Mouse (Mus musculus) liver, embryonic 15.5 days (tissue): Measurements from ENCODE around the gene Pik3ap1. TPM values are rescaled to one million over a fixed set of nuclear protein-coding genes. Genes with fewer than 3 reads are reported as not detected.

ENCODE experiments used
- ATAC-seq: fragments of 200-750 bp; cut with Nextera tagmentation; 2 replicates; pipeline ENCODE4 v1.8.0; 2017; ENCODE audit warnings: moderate number of reproducible peaks, mild to moderate bottlenecking, moderate library complexity; ENCODE audit not compliant: insufficient read depth
- H3K27ac ChIP-seq: fragments of 300-500 bp; sonication (generic); replicated peaks from 2 replicates; pipeline ENCODE4 v1.5.1; 2015; ENCODE audit warnings: mild to moderate bottlenecking, inconsistent platforms
- H3K27me3 ChIP-seq: fragments of 300-500 bp; sonication (generic); 2 replicates; pipeline ENCODE4 v1.6.1; 2015; ENCODE audit warnings: mild to moderate bottlenecking, inconsistent platforms
- H3K36me3 ChIP-seq: fragments of 300-500 bp; sonication (generic); replicated peaks from 2 replicates; pipeline ENCODE4 v1.6.1; 2015; ENCODE audit warnings: moderate library complexity, mild to moderate bottlenecking, inconsistent platforms
- H3K4me1 ChIP-seq: fragments of 300-500 bp; sonication (generic); replicated peaks from 2 replicates; pipeline ENCODE4 v1.6.1; 2015; ENCODE audit warnings: inconsistent platforms
- H3K4me2 ChIP-seq: fragments of 300-500 bp; sonication (generic); 2 replicates; pipeline ENCODE4 v1.6.1; 2015; ENCODE audit warnings: moderate library complexity, mild to moderate bottlenecking, inconsistent platforms
- H3K4me3 ChIP-seq: fragments of 300-500 bp; sonication (generic); replicated peaks from 2 replicates; pipeline ENCODE4 v1.5.1; 2015; ENCODE audit warnings: mild to moderate bottlenecking, inconsistent platforms
- H3K9ac ChIP-seq: fragments of 300-500 bp; sonication (generic); 2 replicates; pipeline ENCODE4 v1.6.1; 2015; ENCODE audit warnings: moderate library complexity, mild to moderate bottlenecking, inconsistent platforms
- H3K9me3 ChIP-seq: fragments of 300-500 bp; sonication (generic); replicated peaks from 2 replicates; pipeline ENCODE4 v1.6.1; 2016; ENCODE audit warnings: inconsistent platforms
- WGBS: fragments of 180-500 bp; shearing (Covaris S2); methylation state at CpG from one replicate; pipeline ENCODE4 v1.1.7; 2015; ENCODE audit warnings: mixed read lengths; ENCODE audit not compliant: insufficient replicate concordance; 5-methylcytosine and 5-hydroxymethylcytosine counted together
- polyA plus RNA-seq: library from polyadenylated mRNA; unstranded; fragments of >200 nt; fragmentation: Nextera tagmentation; extraction: Ambion mirVana; gene quantifications from 2 replicates; pipeline ENCODE4 v1.2.1, GENCODE M21; 2015

Gene Pik3ap1
- polyA plus RNA-seq, 1 experiment from 2014 or later = 11.3 TPM

DNA sequence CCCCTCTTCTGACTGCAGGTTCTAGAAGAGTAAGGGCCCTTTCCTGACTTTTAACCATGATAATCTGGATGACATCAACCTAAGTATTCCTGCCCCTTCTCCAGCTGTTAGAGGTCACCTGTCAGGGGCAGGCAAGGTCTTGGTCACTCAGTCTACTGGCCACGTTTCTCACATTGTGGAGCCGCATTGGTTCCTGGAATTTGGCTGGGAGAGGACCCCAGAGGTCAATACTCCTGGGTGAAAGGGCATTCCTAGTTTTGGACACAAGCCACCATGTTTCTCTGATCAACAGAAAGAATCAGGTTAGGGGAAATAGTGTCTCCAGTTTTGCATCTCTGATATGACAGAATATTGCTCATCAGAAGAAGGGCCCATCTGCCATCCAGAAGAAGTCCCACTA, 2.4 kb upstream of the Pik3ap1 start:
- H3K4me1 ChIP-seq = peaks cover 38% of the 10 kb centered on the region
- H3K27me3 ChIP-seq = peaks cover 15% of the 10 kb centered on the region
- ATAC-seq = no peak
- no peaks in the 10 kb centered on the region for H3K36me3 ChIP-seq
- no peak overlapping the region for H3K4me3 ChIP-seq
- no peaks in the 10 kb centered on the region for H3K9me3 ChIP-seq
- no peak overlapping the region for H3K27ac ChIP-seq
- no peak overlapping the region for H3K4me2 ChIP-seq
- no peak overlapping the region for H3K9ac ChIP-seq
- WGBS = 58% methylated on average over 2 of the region's 2 CpGs

DNA sequence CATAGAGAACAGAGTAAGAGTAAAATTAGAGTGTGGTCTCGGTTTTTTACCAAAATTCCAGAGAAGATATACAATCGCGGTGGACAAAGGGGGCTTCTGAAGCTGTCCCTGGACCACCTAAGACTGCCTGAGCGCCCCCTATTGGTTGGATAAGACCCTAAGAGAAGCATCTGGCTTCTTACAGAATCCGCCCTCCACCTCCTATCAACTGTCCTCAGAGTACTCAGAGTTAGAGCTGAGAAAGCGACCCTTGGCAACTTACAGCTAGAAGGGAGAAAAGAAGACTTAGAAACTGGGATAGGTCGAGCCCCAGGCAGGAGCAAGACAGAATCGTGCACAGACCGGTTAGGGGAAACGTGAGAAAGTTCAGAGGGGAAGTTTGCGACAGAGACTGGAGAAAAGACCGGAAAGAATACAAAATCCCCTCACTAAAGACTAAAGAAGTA, 473 bp downstream of the Pik3ap1 start:
- Histone ChIP-seq H3K4me2 (peak overlapping the region; percentile 62), H3K4me3 (peak overlapping the region; percentile 56), H3K9me3 (no peaks in the 10 kb centered on the region), H3K9ac (peak overlapping the region; percentile 58), H3K4me1 (peaks cover 46% of the 10 kb centered on the region), H3K36me3 (no peaks in the 10 kb centered on the region), H3K27ac (peak overlapping the region; percentile 61; the same call in 1 of the 2 replicates), H3K27me3 (peaks cover 15% of the 10 kb centered on the region)
- no peak for ATAC-seq
- WGBS = 4% methylated on average over 12 of the region's 12 CpGs

DNA sequence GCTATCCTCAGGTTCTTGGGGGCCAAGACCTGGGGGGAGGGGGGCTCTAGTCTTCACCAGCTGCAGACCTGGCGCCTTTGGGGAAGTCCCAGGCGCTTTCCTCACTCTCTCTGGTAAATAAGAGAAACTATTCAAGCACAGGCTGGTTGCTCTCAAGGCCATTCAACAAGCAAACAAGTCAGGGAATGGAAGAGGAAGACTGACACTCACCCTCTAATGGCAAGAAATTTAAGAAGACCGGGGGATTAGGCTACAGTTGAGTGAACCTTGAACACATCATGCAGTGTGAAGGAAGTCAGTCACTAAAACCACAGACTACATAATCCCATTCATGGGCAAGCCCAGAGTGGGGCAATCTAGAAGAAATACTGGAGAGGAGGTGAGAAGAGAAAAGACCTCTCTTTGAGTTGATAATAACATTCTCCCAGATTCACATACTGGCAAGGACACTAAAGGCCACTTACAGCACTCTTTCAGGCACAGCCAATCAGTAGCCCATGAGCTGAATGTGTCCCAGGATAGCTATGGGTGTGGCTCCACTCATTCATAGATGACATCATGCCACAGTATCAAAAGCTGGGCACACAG, 2.4 kb downstream of the Pik3ap1 start:
- ATAC-seq = no peak
- H3K4me2 ChIP-seq = peak overlapping the region; percentile 62
- H3K4me1 ChIP-seq = peaks cover 35% of the 10 kb centered on the region
- no peaks in the 10 kb centered on the region for H3K36me3 ChIP-seq
- H3K9ac ChIP-seq = no peak overlapping the region
- WGBS = 38% methylated on average over 3 of the region's 3 CpGs
- H3K27ac ChIP-seq = peak overlapping the region; percentile 48; the same call in 1 of the 2 replicates
- H3K27me3 ChIP-seq = peaks cover 15% of the 10 kb centered on the region
- H3K9me3 ChIP-seq = no peaks in the 10 kb centered on the region
- 0 out of 2 replicates have a peak overlapping the region, but pooled peaks have one; percentile 2 for H3K4me3 ChIP-seq

DNA sequence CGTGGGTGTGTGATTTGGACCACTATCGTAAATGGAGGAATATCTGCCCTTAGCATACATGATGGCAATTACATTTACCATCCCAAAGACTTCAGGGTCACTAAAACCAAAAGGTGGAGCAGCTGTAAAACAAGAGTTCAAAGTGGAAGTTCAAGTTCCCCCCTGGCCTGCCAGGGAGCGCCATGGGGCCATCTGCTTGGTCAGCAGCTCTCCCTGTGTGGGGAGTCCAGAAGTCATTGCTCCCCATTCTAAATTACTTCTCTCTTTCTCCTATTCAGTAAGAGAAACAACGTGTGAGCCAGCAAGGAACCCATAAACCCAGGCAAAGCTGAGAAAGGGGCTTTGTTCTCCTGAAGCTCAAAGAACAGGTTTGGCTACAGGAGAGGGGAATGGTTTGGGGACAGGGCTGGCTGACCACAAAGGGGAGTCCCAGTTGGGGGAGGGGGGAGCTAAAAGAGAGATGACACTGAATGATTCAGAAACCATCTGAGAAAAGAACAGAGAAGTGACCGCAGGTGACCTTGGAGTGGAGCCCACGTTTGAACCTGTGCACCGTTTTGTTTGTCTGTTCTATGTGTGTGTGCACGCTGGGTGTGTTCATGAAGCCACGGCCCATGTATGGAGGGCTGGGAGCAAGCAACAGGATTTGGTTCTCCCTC, 3.2 kb downstream of the Pik3ap1 start:
- 46% methylated on average over 9 of the region's 9 CpGs for WGBS
- H3K27ac ChIP-seq = peak overlapping the region; percentile 48; the same call in 1 of the 2 replicates
- peak overlapping the region; percentile 62 for H3K4me2 ChIP-seq
- no peaks in the 10 kb centered on the region for H3K36me3 ChIP-seq
- H3K9ac ChIP-seq = no peak overlapping the region
- no peaks in the 10 kb centered on the region for H3K9me3 ChIP-seq
- no peak overlapping the region for H3K4me3 ChIP-seq
- no peak for ATAC-seq
- peaks cover 15% of the 10 kb centered on the region for H3K27me3 ChIP-seq
- H3K4me1 ChIP-seq = peaks cover 35% of the 10 kb centered on the region

DNA sequence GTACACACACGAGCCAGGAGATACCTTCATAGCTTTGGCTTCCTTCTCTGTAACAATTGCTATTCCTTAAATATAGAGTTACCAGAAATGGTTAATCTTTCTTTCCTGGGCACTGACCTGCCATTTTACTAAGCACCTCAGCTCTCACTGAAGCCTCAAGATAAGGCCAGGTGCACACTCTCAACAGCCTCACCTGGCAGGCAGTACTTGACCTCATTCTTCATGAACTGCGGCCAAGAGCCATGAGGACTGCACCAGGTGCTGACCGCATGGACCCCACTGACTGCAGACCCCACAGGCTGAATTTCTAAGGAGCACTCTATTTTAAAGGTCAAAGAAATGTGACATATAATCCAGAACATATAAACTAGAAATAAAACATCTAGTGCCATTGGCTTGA, 5.7 kb downstream of the Pik3ap1 start:
- H3K9me3 ChIP-seq = no peaks in the 10 kb centered on the region
- no peak overlapping the region for H3K4me2 ChIP-seq
- H3K27ac ChIP-seq = no peak overlapping the region
- ATAC-seq = no peak
- H3K4me3 ChIP-seq = no peak overlapping the region
- peaks cover 25% of the 10 kb centered on the region for H3K4me1 ChIP-seq
- 68% methylated on average over 3 of the region's 3 CpGs for WGBS
- H3K27me3 ChIP-seq = peaks cover 2% of the 10 kb centered on the region; the same call in 1 of the 2 replicates
- H3K36me3 ChIP-seq = peaks cover 10% of the 10 kb centered on the region
- no peak overlapping the region for H3K9ac ChIP-seq

DNA sequence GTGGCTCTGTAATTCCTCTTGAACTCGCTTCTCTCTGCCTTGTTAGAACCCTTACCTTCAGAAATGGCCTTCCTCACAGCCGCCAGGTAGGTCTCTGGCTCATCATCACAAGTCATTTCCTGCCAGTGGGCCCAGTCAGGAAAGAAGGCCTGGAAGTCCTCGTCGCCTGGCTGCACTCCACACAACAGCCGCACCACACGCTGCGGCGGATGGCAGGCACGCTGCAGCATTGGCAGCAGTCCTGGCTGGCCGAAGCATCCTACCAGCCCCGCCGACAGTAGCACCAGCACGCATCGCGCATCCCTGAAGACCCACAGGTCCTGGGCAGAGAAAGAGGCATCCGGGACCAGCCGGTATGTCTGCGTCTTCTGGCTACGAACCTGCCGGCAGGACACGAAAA, 9.1 kb downstream of the Pik3ap1 start:
- H3K9ac ChIP-seq = no peak overlapping the region
- H3K27ac ChIP-seq = no peak overlapping the region
- H3K4me3 ChIP-seq = no peak overlapping the region
- H3K9me3 ChIP-seq = no peaks in the 10 kb centered on the region
- no peak for ATAC-seq
- H3K27me3 ChIP-seq = no peaks in the 10 kb centered on the region
- peaks cover 11% of the 10 kb centered on the region for H3K4me1 ChIP-seq
- 78% methylated on average over 21 of the region's 21 CpGs for WGBS
- no peak overlapping the region for H3K4me2 ChIP-seq
- peaks cover 10% of the 10 kb centered on the region for H3K36me3 ChIP-seq

DNA sequence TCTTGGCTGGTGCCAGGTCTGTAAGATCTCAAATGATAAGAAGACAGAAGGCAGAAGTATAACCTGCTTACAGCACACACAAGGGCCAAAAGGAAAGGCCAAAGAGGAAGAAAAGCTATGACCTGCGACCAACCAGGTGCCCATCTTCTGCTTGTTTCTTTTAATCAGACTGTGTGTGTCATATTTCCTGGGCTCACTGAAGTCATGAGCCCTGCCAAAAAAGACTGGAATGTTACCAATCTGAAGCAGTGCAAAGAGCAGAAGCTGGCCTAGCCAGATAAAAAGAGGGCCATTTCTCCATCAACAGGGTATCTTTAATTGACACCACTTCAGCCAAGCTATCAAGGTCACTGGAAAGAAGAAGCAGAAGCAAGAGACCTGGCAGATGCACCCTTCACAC, 9.8 kb downstream of the Pik3ap1 start:
- no peak overlapping the region for H3K4me2 ChIP-seq
- peaks cover 16% of the 10 kb centered on the region for H3K4me1 ChIP-seq
- H3K36me3 ChIP-seq = peaks cover 10% of the 10 kb centered on the region
- no peak overlapping the region for H3K27ac ChIP-seq
- H3K9ac ChIP-seq = no peak overlapping the region
- ATAC-seq = no peak
- WGBS = 44% methylated on average over 1 of the region's 1 CpGs
- H3K4me3 ChIP-seq = no peak overlapping the region
- H3K27me3 ChIP-seq = no peaks in the 10 kb centered on the region
- no peaks in the 10 kb centered on the region for H3K9me3 ChIP-seq

DNA sequence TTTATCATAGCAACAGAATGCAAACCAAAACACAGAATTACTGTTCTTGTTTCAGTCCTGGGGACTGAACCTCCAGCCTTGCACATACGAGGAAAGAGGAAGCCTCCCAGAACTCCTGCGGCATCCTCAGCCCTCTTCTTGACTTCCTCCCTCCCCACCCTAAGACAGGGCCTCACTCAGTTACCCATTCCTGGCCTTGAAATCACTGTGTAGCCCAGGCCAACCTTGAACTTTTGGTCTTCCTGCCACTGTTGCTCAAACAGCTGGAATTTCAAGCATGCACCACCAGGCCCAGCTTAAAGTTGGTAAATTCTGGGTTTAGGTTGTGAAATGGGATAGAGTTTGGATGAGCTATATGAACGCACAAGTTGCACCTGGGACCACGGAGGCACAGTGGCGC, 10.2 kb downstream of the Pik3ap1 start:
- Histone ChIP-seq H3K9me3 (no peaks in the 10 kb centered on the region), H3K36me3 (peaks cover 10% of the 10 kb centered on the region), H3K4me1 (peaks cover 16% of the 10 kb centered on the region), H3K27ac (no peak overlapping the region), H3K4me3 (no peak overlapping the region), H3K4me2 (no peak overlapping the region), H3K27me3 (no peaks in the 10 kb centered on the region), H3K9ac (no peak overlapping the region)
- 54% methylated on average over 5 of the region's 5 CpGs for WGBS
- ATAC-seq = no peak

DNA sequence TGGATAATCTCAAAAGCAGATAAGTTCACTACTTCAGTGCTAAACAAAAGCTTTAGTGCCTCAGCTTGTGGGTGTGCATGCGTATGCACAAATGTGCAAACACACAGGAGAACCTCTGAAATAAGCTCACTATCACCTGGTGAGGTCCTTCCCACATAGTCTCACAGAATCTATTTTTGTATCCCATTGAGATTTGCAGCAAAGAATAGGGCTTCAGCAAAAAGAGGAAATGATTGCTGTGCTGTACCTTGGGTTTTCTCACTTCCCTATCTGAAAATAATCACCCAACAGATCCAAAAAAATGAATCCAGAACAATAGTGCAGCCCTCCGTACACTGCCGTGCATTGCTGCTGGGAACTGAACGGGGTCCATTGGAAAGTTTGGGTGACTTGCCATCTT, 12.6 kb downstream of the Pik3ap1 start:
- no peak for ATAC-seq
- Histone ChIP-seq H3K27ac (no peak overlapping the region), H3K4me2 (no peak overlapping the region), H3K9me3 (no peaks in the 10 kb centered on the region), H3K4me3 (no peak overlapping the region), H3K36me3 (peaks cover 10% of the 10 kb centered on the region), H3K4me1 (peaks cover 27% of the 10 kb centered on the region), H3K9ac (no peak overlapping the region), H3K27me3 (no peaks in the 10 kb centered on the region)
- 27% methylated on average over 4 of the region's 4 CpGs for WGBS

DNA sequence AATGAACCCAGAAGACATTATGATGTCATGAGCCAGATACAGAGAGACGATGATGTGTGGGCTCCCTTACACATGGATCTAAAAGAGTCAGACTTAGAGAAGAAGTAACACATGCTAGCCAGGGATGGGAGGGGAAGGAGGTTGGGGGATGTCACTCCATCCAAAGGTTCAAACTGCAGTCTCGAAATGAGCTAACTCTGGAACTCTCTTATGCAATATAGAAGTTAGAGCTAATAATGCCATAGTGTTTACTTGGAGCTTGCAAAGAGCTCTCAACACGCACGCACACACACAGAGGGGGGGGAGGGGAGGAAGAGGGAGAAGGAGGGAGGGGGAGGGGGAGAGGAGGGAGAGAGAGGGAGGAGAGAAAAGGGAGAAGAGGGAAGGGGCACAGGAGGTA, 13.5 kb downstream of the Pik3ap1 start:
- Histone ChIP-seq H3K4me1 (peaks cover 27% of the 10 kb centered on the region), H3K27me3 (no peaks in the 10 kb centered on the region), H3K4me2 (no peak overlapping the region), H3K4me3 (no peak overlapping the region), H3K36me3 (peaks cover 10% of the 10 kb centered on the region), H3K27ac (no peak overlapping the region), H3K9ac (no peak overlapping the region), H3K9me3 (no peaks in the 10 kb centered on the region)
- 56% methylated on average over 4 of the region's 4 CpGs for WGBS
- 0 out of 2 replicates have a peak, but pooled peaks have one; percentile 31 for ATAC-seq

DNA sequence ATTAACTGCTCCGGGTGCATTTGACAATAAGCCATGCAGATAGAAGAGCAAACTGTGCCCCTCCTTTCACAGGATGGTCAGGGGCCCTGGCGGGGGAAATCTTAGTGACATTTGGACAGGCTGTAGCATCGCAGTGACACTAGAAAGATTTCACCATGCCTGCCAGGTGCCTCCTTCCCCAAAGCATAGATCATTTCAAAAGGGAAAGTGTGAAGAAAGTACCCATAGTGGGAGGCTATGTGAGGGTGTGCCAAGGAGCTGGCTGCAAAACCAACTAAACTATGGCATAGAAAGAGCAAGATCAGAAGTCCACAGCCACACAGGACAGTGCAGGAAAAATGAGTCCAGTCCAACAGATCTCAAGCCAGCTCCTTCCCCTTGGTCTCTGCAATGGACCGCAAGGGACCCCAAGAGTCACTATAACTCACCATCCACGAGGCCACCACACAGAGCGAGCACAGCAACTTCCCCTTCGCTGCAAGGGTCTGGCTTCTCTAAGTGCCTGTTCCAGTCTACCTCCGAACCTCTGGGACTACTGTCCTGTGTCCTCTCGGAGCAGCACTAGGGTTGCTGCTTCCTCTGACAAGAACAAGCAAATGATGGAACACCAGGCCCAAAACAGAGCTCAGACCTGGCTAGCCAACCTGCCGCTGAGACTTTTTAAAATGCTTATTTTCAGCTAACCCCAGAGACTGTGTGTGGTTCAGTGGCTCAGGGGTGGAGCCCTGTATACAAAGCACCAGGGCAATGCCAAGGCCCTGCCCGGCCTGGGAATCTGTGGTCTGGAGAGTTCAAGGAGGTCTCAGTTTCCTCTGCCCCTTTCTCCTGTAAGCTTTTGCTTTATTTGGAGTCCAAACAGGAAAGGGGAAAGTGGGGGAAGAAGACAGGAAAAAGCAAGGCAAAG, 15.1 kb downstream of the Pik3ap1 start:
- ATAC-seq = no peak
- 25% methylated on average over 11 of the region's 11 CpGs for WGBS
- no peaks in the 10 kb centered on the region for H3K9me3 ChIP-seq
- no peaks in the 10 kb centered on the region; the same call in 1 of the 2 replicates for H3K36me3 ChIP-seq
- H3K27me3 ChIP-seq = no peaks in the 10 kb centered on the region
- peak overlapping the region; percentile 33; the same call in 1 of the 2 replicates for H3K27ac ChIP-seq
- peak overlapping the region; percentile 10; the same call in 1 of the 2 replicates for H3K4me2 ChIP-seq
- H3K4me1 ChIP-seq = peaks cover 27% of the 10 kb centered on the region
- no peak overlapping the region for H3K4me3 ChIP-seq
- H3K9ac ChIP-seq = no peak overlapping the region
